Mouse (Mus musculus): ENCODE data around the gene Zfp423. TPM values are rescaled to one million over a fixed set of nuclear protein-coding genes. Genes with fewer than 3 reads are reported as not detected.
A peak's percentile ranks its signal among the peaks of the same experiment; 100 is the strongest.

Zfp423 gene
- 10 to 100 TPM; 25.4 to 32.6 TPM for total RNA-seq (2021)
- long read RNA-seq, experiment 1, full-length matches to known transcripts = 1 of 44 reads
- long read RNA-seq, experiment 1, partial matches to known transcripts = 35 of 44 reads
- long read RNA-seq, experiment 1, other reads (novel, unspliced or antisense) = 8 of 44 reads
- long read RNA-seq, experiment 2, full-length matches to known transcripts = 1 of 48 reads
- long read RNA-seq, experiment 2, partial matches to known transcripts = 33 of 48 reads
- long read RNA-seq, experiment 2, other reads (novel, unspliced or antisense) = 14 of 48 reads

DNA sequence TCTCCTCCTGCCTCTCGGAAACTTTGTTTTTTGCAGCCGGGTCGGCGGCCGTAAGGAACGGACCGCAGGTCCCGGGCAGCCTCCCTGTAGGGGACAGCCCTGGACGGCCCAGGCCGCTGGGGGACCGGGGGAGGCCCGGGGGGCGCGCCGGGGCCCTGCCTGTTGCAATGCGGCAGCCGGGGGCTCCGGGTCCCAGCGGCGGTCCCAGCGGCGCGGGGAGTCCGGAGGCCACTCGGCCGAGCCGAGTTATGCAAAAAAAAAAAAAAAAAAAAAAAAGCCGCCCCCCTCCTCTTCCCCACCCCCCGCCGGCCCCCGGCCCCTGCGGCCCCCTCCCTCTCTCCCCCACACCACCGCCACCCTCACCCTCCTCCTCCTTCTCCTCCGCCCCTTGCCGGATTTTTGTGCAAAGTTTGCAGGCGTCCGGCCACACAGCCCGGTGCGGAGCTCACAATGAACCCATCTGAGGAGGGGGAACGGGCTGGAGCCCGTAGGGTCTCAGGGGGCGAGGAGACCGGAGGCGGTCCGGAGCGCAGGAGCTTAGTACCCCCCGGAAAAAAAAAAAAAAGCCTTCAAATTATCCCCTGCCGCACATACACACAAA is at the start of gene Zfp423:
Gene Zfp423 (minus strand): TSS at position 276 of the 601 bp plus-strand sequence.
- Histone ChIP-seq H3K4me3 (peak within 1 kb of the TSS; percentile 79), H3K27ac (peak within 1 kb of the TSS; percentile 84)
- no peak for TF ChIP-seq CTCF (IDR thresholded peaks at IDR 0.05)
- intact Hi-C loops (cut with DNase I) = no loop called here
- DNase-seq (ENCODE audit: extremely low spot score in 1 of 2, low spot score in 2 of 2) = no peak

DNA sequence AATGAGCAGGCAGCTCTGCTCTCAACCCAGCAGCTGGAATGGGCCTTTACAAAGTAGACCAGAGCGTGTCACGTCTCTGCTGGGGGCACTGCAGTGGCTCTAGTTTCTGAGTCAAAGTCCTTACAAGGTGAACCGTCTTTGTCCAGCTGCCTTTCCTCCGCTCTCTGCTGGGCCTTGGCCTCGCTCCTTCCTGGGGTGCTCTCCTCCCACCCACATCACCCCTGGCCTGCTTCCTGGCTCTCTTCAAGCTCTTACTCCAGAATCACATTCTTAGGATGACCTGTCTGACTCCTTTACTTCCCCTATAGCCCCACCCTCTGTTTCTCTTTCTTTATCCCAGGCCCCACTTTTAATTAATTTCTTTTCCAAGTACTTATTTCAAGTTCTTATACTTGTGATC is 47.4 kb upstream of the Zfp423 start:
- Histone ChIP-seq H3K4me3 (no peak overlapping the region), H3K27ac (no peak overlapping the region)
- intact Hi-C loops (cut with DNase I) = no loop called here
- no peak for TF ChIP-seq CTCF (IDR thresholded peaks at IDR 0.05)
- DNase-seq (ENCODE audit: extremely low spot score in 1 of 2, low spot score in 2 of 2) = no peak

- Histone ChIP-seq H3K27ac (no peak overlapping the region), H3K4me3 (no peak overlapping the region)
- intact Hi-C loops (cut with DNase I) = no loop called here
- no peak for TF ChIP-seq CTCF (IDR thresholded peaks at IDR 0.05)
- no peak for DNase-seq (ENCODE audit: extremely low spot score in 1 of 2, low spot score in 2 of 2)
These were observed 25.4 kb upstream of the Zfp423 start for GRCm38 (mm10) chr8:87984778-87985177.

- intact Hi-C loops (cut with DNase I) = no loop called here
- TF ChIP-seq CTCF (IDR thresholded peaks at IDR 0.05) = no peak
- DNase-seq (ENCODE audit: extremely low spot score in 1 of 2, low spot score in 2 of 2) = no peak
- Histone ChIP-seq H3K27ac (no peak overlapping the region), H3K4me3 (no peak overlapping the region)
These were observed 24.6 kb upstream of the Zfp423 start for GRCm38 (mm10) chr8:87984032-87984431.

DNA sequence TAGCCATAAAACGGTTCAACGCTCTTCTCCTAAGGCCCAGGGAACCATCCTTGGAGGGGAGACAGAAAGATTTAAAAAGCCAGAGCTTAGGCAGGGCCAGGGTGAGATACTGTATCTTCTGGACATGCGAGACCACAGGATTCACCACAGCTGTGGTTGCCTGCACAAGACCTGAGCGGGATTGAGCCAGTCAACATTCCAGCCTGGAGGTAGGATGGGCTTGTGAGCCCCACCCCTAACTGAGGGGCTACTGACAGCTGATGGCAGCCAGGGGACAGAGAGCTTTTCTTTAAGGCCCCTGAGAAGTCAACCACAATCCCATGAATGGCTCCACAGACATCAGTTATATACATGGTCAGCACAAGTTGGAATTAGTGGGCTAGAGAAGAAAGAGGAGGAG is 23.5 kb upstream of the Zfp423 start:
- Histone ChIP-seq H3K4me3 (no peak overlapping the region), H3K27ac (no peak overlapping the region)
- DNase-seq (ENCODE audit: extremely low spot score in 1 of 2, low spot score in 2 of 2) = no peak
- no peak for TF ChIP-seq CTCF (IDR thresholded peaks at IDR 0.05)
- intact Hi-C loops (cut with DNase I) = no loop called here

DNA sequence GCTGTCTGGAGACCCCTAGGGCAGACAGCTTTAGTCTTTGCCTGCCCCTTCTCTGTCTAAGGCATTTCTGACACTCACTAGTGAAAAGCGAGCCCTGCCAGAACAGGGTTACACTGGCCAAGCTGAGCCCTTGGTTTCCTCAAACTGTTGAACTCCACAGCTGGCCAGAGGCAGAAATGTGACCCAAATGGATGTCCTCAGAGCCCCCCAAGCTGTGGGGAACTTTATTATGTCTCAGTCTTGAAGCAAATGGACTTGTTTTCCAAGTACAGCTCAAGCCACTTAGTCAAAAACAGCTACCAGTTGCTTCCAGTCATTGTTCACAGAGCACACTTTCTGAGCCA is 16.0 kb upstream of the Zfp423 start:
- DNase-seq (ENCODE audit: extremely low spot score in 1 of 2, low spot score in 2 of 2) = no peak
- H3K4me3 ChIP-seq = no peak overlapping the region

DNA sequence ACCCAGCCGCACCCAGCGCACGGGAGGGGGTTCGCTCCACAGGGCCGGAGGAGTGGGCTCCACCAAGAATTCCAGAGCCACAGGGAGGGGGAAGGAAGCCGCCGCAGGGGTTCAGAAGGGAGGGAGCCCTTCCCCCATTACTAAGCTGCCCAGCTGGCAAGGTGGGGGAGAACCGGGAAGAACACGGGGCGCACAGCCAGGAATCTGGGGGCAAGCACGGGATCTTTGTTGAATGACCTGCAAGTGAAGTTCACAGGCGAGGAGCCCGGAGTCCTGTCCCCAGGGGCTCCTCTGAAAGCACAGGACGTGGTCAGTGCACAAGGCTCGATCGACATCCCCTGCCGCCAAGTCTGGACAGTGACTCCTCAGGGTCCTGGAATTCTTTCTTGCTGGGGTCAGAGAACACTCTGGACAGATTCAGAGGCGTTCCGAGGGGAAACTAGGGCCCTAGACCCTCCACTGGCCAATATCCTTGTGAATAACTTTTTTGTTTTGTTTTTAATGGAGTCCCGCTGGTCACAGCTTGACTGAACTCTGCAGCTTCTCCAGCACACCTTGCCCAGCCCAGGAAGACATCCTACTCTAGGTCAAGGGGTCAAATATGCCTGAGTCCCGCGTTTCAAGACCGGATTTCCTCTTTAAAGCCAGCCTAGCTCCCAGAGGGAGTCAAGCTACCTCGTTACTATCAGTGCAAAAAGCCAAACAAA is 15.5 kb upstream of the Zfp423 start:
- intact Hi-C loops (cut with DNase I) = no loop called here
- H3K4me3 ChIP-seq = peak overlapping the region; percentile 30
- H3K27ac ChIP-seq = no peak overlapping the region

More for the DNA sequence above, 16.0 kb upstream of the Zfp423 start:
- no peak overlapping the region for H3K27ac ChIP-seq
- intact Hi-C loops (cut with DNase I) = no loop called here
- no peak for TF ChIP-seq CTCF (IDR thresholded peaks at IDR 0.05)

GRCm38 (mm10) chr8:87974122-87974758 is 14.8 kb upstream of the Zfp423 start:
- intact Hi-C loops (cut with DNase I) = no loop called here
- H3K27ac ChIP-seq = no peak overlapping the region
- DNase-seq (ENCODE audit: extremely low spot score in 1 of 2, low spot score in 2 of 2) = no peak
- H3K4me3 ChIP-seq = peak overlapping the region; percentile 30
- no peak for TF ChIP-seq CTCF (IDR thresholded peaks at IDR 0.05)

More for the DNA sequence above, 15.5 kb upstream of the Zfp423 start:
- no peak for DNase-seq (ENCODE audit: extremely low spot score in 1 of 2, low spot score in 2 of 2)
- TF ChIP-seq CTCF (IDR thresholded peaks at IDR 0.05) = no peak

GRCm38 (mm10) chr8:87967866-87968620 is 8.6 kb upstream of the Zfp423 start:
- DNase-seq (ENCODE audit: extremely low spot score in 1 of 2, low spot score in 2 of 2) = no peak
- no peak overlapping the region for H3K4me3 ChIP-seq
- H3K27ac ChIP-seq = no peak overlapping the region
- no peak for TF ChIP-seq CTCF (IDR thresholded peaks at IDR 0.05)
- intact Hi-C loops (cut with DNase I) = no loop called here

DNA sequence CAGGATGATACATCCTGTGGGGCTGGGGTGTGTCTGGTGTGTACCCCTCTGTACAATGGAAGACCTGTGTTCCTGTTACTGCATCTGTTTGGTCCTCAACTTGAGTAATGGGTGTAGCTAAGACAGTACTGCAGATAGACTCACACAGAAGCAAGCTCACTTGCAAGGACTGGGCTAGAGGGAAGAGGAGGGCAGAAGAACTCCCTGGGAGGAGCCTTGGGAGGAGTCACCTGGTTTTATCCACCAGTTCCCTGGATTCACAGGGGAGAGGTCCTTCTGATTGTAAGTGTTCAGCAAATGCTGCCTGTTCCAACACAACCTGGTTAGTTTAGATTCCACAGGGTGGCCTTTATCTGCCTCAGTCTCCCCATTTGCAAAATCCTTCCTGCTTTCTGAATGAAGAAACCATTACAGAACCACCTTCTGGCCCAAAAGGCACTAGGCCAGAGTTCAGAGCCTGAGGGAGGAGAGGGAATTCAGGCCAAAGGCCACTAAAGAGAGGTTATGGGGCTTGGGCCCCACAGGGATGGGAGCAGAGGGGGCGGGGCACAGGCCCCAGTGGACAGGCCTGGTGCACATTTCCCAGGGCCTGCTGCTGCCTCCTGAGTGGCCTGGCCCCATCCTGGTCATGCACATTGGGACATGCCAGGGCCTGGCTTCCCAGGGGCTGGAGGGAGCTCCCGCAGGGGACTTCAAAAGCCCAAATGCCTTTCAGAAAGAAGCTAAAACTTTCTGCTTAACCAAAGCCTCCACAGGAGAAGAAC is 7.8 kb upstream of the Zfp423 start:
- Histone ChIP-seq H3K27ac (no peak overlapping the region; the same call in 1 of the 2 replicates), H3K4me3 (no peak overlapping the region)
- TF ChIP-seq CTCF (IDR thresholded peaks at IDR 0.05) = no peak
- intact Hi-C loops (cut with DNase I) = no loop called here
- no peak for DNase-seq (ENCODE audit: extremely low spot score in 1 of 2, low spot score in 2 of 2)

Data from left cerebral cortex, adult 2 months (tissue).